Mouse (Mus musculus) naive thymus-derived CD4-positive, alpha-beta T cell, adult 2 months (primary cell): ENCODE measurements around the gene Gli1.

ENCODE experiments used
- DNase-seq: peaks from one replicate; pipeline ENCODE4 v3.0.0-alpha.2; 2011; ENCODE audit warnings: low read depth

Gene Gli1

GRCm38 (mm10) chr10:127346173-127346572 is 4.4 kb upstream of the Gli1 start:
- no peak for DNase-seq

- peak; percentile 57 for DNase-seq
These were observed 1.3 kb upstream of the Gli1 start for GRCm38 (mm10) chr10:127343029-127343428.

GRCm38 (mm10) chr10:127341360-127341690 is 449 bp downstream of the Gli1 start:
- DNase-seq: no peak

- no peak for DNase-seq
These were observed 1.0 kb downstream of the Gli1 start for GRCm38 (mm10) chr10:127340577-127341359.

- no peak for DNase-seq
These were observed 1.8 kb downstream of the Gli1 start for GRCm38 (mm10) chr10:127339683-127340576.

GRCm38 (mm10) chr10:127338930-127339682 is 2.7 kb downstream of the Gli1 start:
- DNase-seq: peak; percentile 94

GRCm38 (mm10) chr10:127337536-127338099 is 4.2 kb downstream of the Gli1 start:
- peak; percentile 70 for DNase-seq

- DNase-seq: no peak
These were observed 4.8 kb downstream of the Gli1 start for GRCm38 (mm10) chr10:127336952-127337351.

GRCm38 (mm10) chr10:127335271-127335670 is 6.5 kb downstream of the Gli1 start:
- DNase-seq: no peak

- DNase-seq: peak; percentile 69
These were observed 8.6 kb downstream of the Gli1 start for GRCm38 (mm10) chr10:127333152-127333551.

GRCm38 (mm10) chr10:127332211-127332874 is 9.4 kb downstream of the Gli1 start:
- DNase-seq: peak; percentile 57

- no peak for DNase-seq
These were observed 11.6 kb downstream of the Gli1 start for GRCm38 (mm10) chr10:127330212-127330611.

GRCm38 (mm10) chr10:127327461-127328145 is 14.2 kb downstream of the Gli1 start:
- DNase-seq: no peak

- DNase-seq: no peak
These were observed 14.9 kb downstream of the Gli1 start for GRCm38 (mm10) chr10:127326828-127327227.

- DNase-seq: no peak
These were observed 15.6 kb downstream of the Gli1 start for GRCm38 (mm10) chr10:127326017-127326801.

- peak; percentile 59 for DNase-seq
These were observed 16.2 kb downstream of the Gli1 start for GRCm38 (mm10) chr10:127325454-127326016.

- DNase-seq: peak; percentile 93
These were observed 17.3 kb downstream of the Gli1 start for GRCm38 (mm10) chr10:127324495-127324894.

GRCm38 (mm10) chr10:127323131-127323855 is 18.5 kb downstream of the Gli1 start:
- DNase-seq: peak; percentile 51

- no peak for DNase-seq
These were observed 19.1 kb downstream of the Gli1 start for GRCm38 (mm10) chr10:127322669-127323068.
